Mouse (Mus musculus) megakaryocyte-erythroid progenitor cell, adult 5-6 weeks (primary cell): ENCODE measurements around the gene Myof. TPM values are rescaled to one million over a fixed set of nuclear protein-coding genes. Genes with fewer than 3 reads are reported as not detected.

Experiments used
- ATAC-seq: replicated peaks from 2 replicates; pipeline ENCODE4 v1.8.0; 2016; ENCODE audit warnings: mild to moderate bottlenecking, inconsistent platforms; ENCODE audit not compliant: severe bottlenecking, poor library complexity, low FRiP score, low TSS enrichment
- total RNA-seq, 2 experiments: library from RNA; stranded (forward) in 1 of 2; stranded (reverse) in 1 of 2; fragments of 200-1000, 215-1000 nt in 1 of 2; fragments of >200 nt in 1 of 2; fragmentation: Nextera tagmentation in 1 of 2; gene quantifications; 2 replicates each; pipeline ENCODE4 v1.2.3; 2014 to 2017

Gene Myof
- total RNA-seq (2014; fragmentation: Nextera tagmentation) (not detected in 2 replicates), total RNA-seq (2017) (0.23 and 0.53 TPM in 2 replicates)

GRCm38 (mm10) chr19:38043281-38043981, at the start of gene Myof:
TSS of gene Myof (minus strand) at chr19:38043577.
- 0 out of 2 replicates have a peak, but pooled peaks have one; percentile 59 for ATAC-seq

DNA sequence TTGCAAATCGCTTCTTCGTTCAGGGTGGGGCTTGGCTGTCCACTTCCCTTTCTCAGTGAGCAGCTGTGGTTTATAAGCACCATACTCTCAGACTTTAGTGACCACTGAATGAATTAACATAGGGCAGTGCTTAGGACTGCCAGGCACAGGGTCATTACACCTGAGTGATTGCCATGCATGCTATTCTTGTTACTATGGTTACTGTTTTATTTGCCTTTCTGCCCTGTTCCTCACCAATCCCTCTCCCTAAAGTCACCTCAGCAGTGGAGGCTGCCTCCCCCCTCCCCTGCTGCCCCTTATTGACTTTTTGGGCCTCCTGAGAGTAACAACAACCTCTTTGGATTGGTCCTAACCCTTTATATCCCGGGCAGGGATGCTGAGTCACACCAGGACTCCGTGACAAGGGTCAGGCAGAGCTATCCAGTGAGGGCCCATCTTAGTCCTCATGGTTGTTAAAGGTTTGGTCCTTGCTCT, 48.2 kb upstream of the Myof start:
- ATAC-seq, result no peak

DNA sequence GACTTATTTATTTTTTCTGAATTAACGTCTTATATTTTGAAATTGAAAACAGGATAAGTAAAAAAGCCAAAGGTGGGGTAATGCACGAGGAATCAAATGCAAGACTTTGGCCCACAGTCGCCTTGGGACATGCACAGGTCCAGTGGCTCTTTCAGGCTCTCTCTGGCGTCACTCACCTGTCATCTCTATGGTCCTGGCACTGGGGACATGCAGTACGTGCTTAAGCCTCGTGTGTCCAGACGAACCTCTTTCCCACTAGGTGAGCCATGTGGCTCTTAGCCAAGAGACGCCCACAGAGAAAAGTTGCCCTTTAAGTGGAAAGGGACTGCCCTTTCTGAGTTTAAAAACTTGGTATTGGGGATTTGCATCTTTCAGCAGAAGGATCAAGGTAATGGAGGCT, 46.0 kb upstream of the Myof start:
- ATAC-seq, result no peak

DNA sequence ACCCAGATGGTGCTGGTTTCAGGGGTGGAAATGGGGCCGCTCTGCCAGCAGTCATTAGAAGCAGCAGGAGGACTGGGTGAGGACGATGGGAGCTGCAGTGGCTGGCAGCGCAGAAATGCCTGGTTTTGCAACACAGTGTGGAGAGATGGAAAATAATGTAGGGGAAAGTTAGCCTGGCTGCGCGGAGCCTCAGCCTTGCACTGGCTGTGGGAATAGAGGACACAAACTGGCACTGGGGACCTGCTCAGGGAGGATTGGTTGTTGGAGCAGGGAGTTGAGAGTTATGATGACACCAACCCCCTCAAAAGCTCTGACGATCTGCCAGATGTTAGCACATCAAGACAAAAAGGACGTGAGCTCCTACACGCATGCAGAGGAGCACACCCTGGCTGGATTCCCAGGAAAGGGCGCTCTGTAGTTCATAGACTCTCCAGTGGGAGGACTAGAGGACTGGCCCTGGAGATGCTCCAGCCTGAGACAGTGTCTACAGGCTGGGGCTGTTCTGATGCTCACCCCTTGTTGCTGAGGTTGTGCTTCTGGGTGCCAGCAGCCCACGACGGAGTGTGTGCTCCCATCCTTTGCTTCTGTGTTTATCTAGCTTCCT, 43.7 kb upstream of the Myof start:
- ATAC-seq, result no peak

GRCm38 (mm10) chr19:38085841-38086240, 42.5 kb upstream of the Myof start:
- no peak for ATAC-seq

DNA sequence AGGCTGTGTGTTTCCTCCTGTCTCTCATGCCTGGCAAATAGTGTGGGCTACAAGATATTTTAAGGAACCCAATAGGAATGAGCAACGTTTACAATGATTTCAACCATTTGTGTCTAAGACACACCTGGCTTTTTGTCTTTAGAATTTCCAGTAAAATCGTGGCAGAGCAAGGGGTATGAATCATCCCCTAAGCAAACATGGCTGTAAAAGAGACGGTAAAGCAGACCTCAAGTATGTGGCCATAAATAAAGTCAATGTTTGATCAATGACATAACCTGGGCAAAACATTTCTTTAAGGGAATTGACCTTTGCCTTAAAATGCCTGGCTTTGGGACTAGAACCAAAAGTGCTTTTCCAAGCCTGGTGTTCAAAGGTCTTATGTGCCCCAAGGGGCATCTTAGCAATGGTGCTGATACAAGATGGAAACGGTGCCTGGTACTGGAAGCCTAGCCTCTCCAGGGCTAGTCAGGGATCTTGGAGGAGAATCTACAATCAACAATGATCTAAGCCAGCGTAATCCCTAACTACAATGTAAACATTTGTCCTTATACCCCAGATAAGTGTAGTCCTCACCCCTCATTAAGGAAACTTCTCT, 39.7 kb upstream of the Myof start:
- no peak for ATAC-seq

DNA sequence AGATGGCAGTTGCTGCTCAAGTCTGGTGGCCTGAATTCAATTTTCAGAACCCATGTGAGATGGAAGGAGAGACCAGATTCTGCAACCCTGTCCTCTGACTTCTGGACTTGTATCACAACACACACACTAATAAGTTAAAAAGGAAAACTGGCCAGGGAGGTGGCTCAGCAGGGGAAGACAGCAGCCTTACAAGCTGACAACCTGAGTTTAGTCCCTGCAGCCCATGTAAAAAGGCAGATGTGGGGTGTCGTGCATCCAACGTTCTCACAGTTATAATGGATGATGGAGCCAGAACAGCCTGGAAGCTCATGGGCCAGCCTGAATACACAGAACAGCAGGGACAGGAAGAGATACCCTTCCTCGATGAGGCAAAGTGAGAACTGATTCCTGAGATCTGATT, 38.0 kb upstream of the Myof start:
- ATAC-seq, result no peak

GRCm38 (mm10) chr19:38077851-38078540, 34.6 kb upstream of the Myof start:
- no peak for ATAC-seq

DNA sequence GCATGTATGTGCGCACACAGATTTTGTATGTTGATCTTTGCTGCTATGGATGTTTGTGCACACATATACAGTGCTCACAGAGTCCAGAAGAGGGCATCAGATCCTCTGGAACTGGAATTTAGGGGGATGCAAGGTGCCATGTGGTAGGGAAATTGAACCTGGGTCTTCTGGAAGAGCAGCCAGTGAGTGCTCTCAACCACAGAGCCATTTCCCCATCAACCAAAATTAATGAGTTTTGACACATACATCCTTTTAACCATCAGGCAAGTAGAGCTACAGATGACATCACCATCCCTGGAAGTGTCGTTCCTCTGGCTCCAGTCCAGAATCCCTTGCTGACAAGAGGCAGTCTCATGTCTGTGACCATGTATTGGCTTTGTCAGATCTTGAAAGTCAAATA, 32.9 kb upstream of the Myof start:
- ATAC-seq, result no peak

- no peak for ATAC-seq
Observed at GRCm38 (mm10) chr19:38075051-38075450, 31.7 kb upstream of the Myof start.

- no peak for ATAC-seq
Observed at GRCm38 (mm10) chr19:38073226-38073625, 29.8 kb upstream of the Myof start.

- ATAC-seq, result no peak
Observed at GRCm38 (mm10) chr19:38064051-38064450, 20.7 kb upstream of the Myof start.

DNA sequence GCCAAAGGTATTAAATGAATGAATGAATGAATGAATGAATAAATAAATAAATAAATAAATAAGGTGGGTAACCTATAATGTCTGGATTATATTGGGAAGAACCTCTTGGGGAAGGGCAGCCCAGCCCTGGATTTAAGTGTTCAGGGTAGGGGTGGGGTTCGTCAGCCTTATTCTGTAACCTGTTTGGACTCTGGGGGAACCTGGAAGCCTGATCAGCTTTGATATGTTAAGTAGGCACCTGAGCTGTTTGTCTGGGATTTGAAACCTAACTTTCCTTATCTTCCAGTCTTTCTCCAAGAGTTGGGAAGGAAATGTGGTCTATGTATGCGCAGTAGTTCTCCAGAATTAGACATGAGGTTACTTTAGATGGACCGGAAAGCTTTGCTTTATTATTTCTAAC, 19.8 kb upstream of the Myof start:
- ATAC-seq, result no peak

- ATAC-seq, result no peak
Observed at GRCm38 (mm10) chr19:38056931-38057330, 13.6 kb upstream of the Myof start.

DNA sequence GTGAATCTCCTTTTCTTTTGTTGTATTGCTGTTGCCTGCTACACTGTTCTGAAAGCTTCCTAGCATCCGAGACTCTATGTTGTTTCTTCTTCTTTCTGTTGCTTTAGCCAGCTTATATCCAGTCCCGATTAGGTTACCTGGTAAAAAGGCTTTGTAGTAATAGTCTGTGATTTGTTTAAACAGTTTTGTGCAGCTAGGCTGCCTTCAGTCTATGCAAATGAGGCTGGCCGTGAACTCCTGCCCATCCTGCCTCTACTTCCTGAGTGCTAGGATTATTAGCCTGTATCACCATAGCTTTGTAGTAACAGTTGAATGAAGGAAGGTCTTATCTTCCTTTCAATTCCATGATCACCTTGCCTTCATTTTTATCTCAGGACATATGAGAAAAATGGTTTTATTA, 12.9 kb upstream of the Myof start:
- no peak for ATAC-seq

GRCm38 (mm10) chr19:38055798-38056197, 12.4 kb upstream of the Myof start:
- ATAC-seq, result no peak

- peak; percentile 90 for ATAC-seq
Observed at GRCm38 (mm10) chr19:38054720-38055192, 11.4 kb upstream of the Myof start, which contains the start of gene Cep55. TSS of gene Cep55 (plus strand) at chr19:38055011.

DNA sequence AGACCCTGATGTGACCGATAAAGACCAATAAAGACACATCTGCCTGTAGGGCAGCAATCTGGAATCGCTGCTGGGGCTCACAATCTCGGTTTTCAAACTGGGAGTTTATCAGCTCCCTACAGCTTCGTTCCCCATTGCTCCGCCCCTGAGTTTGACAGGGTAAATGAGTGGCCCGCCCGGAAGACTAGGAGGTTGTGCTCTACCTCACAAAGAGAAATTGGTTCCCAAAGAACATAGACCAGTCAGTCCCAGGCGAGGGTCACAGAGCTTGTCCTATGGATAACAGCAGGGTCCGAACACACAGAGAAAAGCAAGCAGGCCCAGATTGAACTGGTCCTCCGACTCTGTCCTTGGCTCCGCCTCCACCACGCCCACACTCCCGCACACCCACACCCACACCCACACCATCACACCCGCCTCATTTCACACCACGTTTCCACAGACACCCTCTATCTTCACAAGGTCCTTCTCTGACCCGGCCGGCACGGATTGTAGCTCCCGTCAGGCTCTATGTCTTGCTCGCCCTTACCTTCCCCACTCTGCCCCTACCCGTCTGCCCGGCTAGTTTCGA, 10.9 kb upstream of the Myof start:
- peak; percentile 75 for ATAC-seq

DNA sequence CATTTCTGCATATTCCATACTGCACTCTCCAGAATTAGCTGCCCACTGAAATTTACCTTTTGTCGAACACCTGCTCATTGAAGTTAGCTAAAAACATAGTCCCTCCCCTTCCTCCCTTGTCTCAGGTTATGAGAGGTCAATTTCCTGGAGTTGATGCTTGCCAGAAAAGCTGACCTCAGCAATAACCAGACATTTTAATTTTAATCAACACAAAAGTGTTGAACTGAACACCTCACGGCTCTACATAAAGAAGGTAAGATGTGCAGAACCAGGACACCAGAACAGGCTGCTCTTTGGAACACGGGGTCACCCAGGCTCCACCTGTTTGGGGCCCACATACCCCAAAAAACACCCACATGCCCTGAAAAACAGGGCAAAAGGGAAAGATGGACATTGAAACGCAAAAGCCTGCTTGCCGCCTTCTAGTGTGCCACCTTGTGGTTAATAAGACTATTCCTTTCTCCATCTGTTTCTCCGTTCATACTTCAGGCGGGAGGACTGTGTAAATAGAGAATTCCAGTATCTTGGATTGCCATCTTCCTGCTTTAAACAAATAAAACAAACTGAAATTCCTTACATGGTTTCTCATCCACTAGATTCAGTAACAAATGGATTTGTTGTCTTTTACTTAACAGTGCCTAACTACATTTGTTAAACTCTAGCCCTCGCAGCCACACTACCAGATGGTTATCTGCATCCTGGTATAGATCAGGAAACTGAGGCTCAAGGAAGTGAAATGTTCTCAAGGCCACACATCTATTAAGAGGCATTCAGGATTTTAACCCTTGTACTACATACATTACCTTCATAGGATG, 10.1 kb upstream of the Myof start:
- no peak for ATAC-seq
